Mouse (Mus musculus): Measurements from ENCODE around the gene Prpf40b. TPM values are rescaled to one million over a fixed set of nuclear protein-coding genes. Genes with fewer than 3 reads are reported as not detected.

Prpf40b gene
- total RNA-seq, 4 experiments from 2014 or later = 46.5 to 76.6 (median 51.2) TPM

Other genes starting within 250 kb of the Prpf40b start
- 1 to 10 TPM in 2 of 4 experiments, under 1 TPM in 2; 0.81 to 2.2 (median 1.4) TPM for gene Prph, start 239.9 kb upstream of the Prpf40b start, total RNA-seq (2022)
- gene Troap, start 220.5 kb upstream of the Prpf40b start, total RNA-seq (2022) = 1 to 10 TPM in 1 of 4 experiments, under 1 TPM in 3; 0.22 to 2.3 (median 0.67) TPM
- gene C1ql4, start 207.3 kb upstream of the Prpf40b start, total RNA-seq (2022) = not detected
- gene Dnajc22, start 201.9 kb upstream of the Prpf40b start, total RNA-seq (2022) = 1 to 10 TPM in 2 of 4 experiments, under 1 TPM in 2; 0.37 to 1.6 (median 1.2) TPM
- 10 to 100 TPM; 13.9 to 20.1 (median 17.6) TPM for gene Spats2, start 169.2 kb upstream of the Prpf40b start, total RNA-seq (2022)
- 1 to 10 TPM in 3 of 4 experiments, under 1 TPM in 1; 0.70 to 1.9 (median 1.5) TPM for gene Kcnh3, start 70.2 kb upstream of the Prpf40b start, total RNA-seq (2022)
- 10 to 100 TPM; 43.9 to 54.3 (median 49.1) TPM for gene Mcrs1, start 43.1 kb upstream of the Prpf40b start, total RNA-seq (2022)
- 1 to 10 TPM; 2.6 to 4.5 (median 3.8) TPM for gene Fam186b, start 801 bp downstream of the Prpf40b start, total RNA-seq (2022)
- gene Fmnl3, start 75.4 kb downstream of the Prpf40b start, total RNA-seq (2022) = 10 to 100 TPM; 16.5 to 29.3 (median 24.4) TPM
- 100 to 1,000 TPM; 442 to 837 (median 596) TPM for gene Tmbim6, start 97.8 kb downstream of the Prpf40b start, total RNA-seq (2022)
- gene Nckap5l, start 162.7 kb downstream of the Prpf40b start, total RNA-seq (2022) = 10 to 100 TPM; 20.2 to 54.8 (median 28.3) TPM
- gene Bcdin3d, start 179.6 kb downstream of the Prpf40b start, total RNA-seq (2022) = 1 to 10 TPM; 5.2 to 8.1 (median 7.1) TPM
- gene Faim2, start 233.1 kb downstream of the Prpf40b start, total RNA-seq (2022) = 10 to 100 TPM; 33.7 to 54.7 (median 43.2) TPM